Mouse (Mus musculus): ENCODE measurements around the gene Sbp. TPM values are rescaled to one million over a fixed set of nuclear protein-coding genes. Genes with fewer than 3 reads are reported as not detected.
"Not testable (repeated sequence)": the region's sequence is repeated elsewhere in the genome, so short reads cannot be mapped to it uniquely, and the experiment has no call there.

The Sbp gene
- total RNA-seq (2021), result not detected
- long read RNA-seq, experiment 1, result 0 reads
- long read RNA-seq, experiment 2, result 0 reads

- intact Hi-C loops (cut with DNase I), result no loop called here
- no peak for DNase-seq
These were observed at the start of gene Sbp for GRCm38 (mm10) chr17:23941372-23941771. Gene Sbp (plus strand): TSS chr17:23941672.

GRCm38 (mm10) chr17:23917158-23917557 lies 24.3 kb upstream of the Sbp start, which contains the start of gene Dcpp3:
Gene Dcpp3 (plus strand): TSS chr17:23917458.
- intact Hi-C loops (cut with DNase I); DNase-seq: not testable (repeated sequence)

GRCm38 (mm10) chr17:23924531-23925007 lies 16.9 kb upstream of the Sbp start:
- peak; percentile 92 to 93 for DNase-seq
- intact Hi-C loops (cut with DNase I), result no loop called here

GRCm38 (mm10) chr17:23925090-23925493 lies 16.4 kb upstream of the Sbp start:
- intact Hi-C loops (cut with DNase I), result no loop called here

GRCm38 (mm10) chr17:23931157-23931556 lies 10.3 kb upstream of the Sbp start:
- DNase-seq, result no peak
- intact Hi-C loops (cut with DNase I), result no loop called here

More at GRCm38 (mm10) chr17:23925090-23925493, 16.4 kb upstream of the Sbp start:
- peak; percentile 61 to 68 for DNase-seq

- DNase-seq; intact Hi-C loops (cut with DNase I): not testable (repeated sequence)
These were observed 6.0 kb downstream of the Sbp start for GRCm38 (mm10) chr17:23947486-23947885.

- intact Hi-C loops (cut with DNase I), result no loop called here
- peak in 1 of 2 experiments; percentile 12 for DNase-seq
These were observed 7.6 kb downstream of the Sbp start for GRCm38 (mm10) chr17:23949068-23949467.

- intact Hi-C loops (cut with DNase I); DNase-seq: not testable (repeated sequence)
These were observed 9.4 kb downstream of the Sbp start for GRCm38 (mm10) chr17:23950828-23951227.

GRCm38 (mm10) chr17:23955174-23955573 lies 13.7 kb downstream of the Sbp start, which contains the start of gene Sbpl:
Gene Sbpl (minus strand): TSS chr17:23955274.
- intact Hi-C loops (cut with DNase I), result no loop called here
- no peak for DNase-seq

- DNase-seq, result peak; percentile 71 to 86
- intact Hi-C loops (cut with DNase I), result loop anchor here (1.0 to 2.0 kb wide), 4 partner anchors 86 to 211 kb away; no protein-coding TSS in a partner anchor
These were observed 18.7 kb downstream of the Sbp start for GRCm38 (mm10) chr17:23960084-23960738.

GRCm38 (mm10) chr17:23961573-23962122 lies 20.2 kb downstream of the Sbp start:
- DNase-seq, result no peak
- intact Hi-C loops (cut with DNase I), result loop anchor here (2.0 kb wide), 2 partner anchors 111 to 213 kb away; no protein-coding TSS in a partner anchor

- intact Hi-C loops (cut with DNase I), result no loop called here
- no peak for DNase-seq
These were observed 24.4 kb downstream of the Sbp start for GRCm38 (mm10) chr17:23965805-23966425.

GRCm38 (mm10) chr17:23966658-23967401 lies 25.4 kb downstream of the Sbp start:
- intact Hi-C loops (cut with DNase I), result no loop called here
- no peak for DNase-seq

GRCm38 (mm10) chr17:23968780-23969179 lies 27.3 kb downstream of the Sbp start:
- intact Hi-C loops (cut with DNase I), result loop anchor here (1.0 to 2.0 kb wide), 2 partner anchors 24 to 47 kb away; no protein-coding TSS in a partner anchor

GRCm38 (mm10) chr17:23969231-23969630 lies 27.8 kb downstream of the Sbp start:
- peak; percentile 74 to 83 for DNase-seq
- intact Hi-C loops (cut with DNase I), result loop anchor here (1.0 to 2.0 kb wide), 2 partner anchors 24 to 46 kb away; no protein-coding TSS in a partner anchor

More at GRCm38 (mm10) chr17:23968780-23969179, 27.3 kb downstream of the Sbp start:
- no peak for DNase-seq

GRCm38 (mm10) chr17:23971315-23971714 lies 29.8 kb downstream of the Sbp start:
- DNase-seq, result no peak

GRCm38 (mm10) chr17:23976665-23977064 lies 35.2 kb downstream of the Sbp start:
- DNase-seq, result no peak
- intact Hi-C loops (cut with DNase I), result no loop called here

More at GRCm38 (mm10) chr17:23971315-23971714, 29.8 kb downstream of the Sbp start:
- intact Hi-C loops (cut with DNase I), result no loop called here

GRCm38 (mm10) chr17:23979471-23979870 lies 38.0 kb downstream of the Sbp start:
- intact Hi-C loops (cut with DNase I), result no loop called here
- DNase-seq, result no peak

- no peak for DNase-seq
- intact Hi-C loops (cut with DNase I), result no loop called here
These were observed 38.9 kb downstream of the Sbp start, which contains the start of gene Prss30 for GRCm38 (mm10) chr17:23980297-23980909. Gene Prss30 (minus strand): TSS chr17:23980566.

- intact Hi-C loops (cut with DNase I), result no loop called here
- DNase-seq, result no peak
These were observed 41.4 kb downstream of the Sbp start for GRCm38 (mm10) chr17:23982912-23983311.

Measured in heart, postnatal 14 days (tissue).